Mouse (Mus musculus): Measurements from ENCODE around the gene Dock4. TPM values are rescaled to one million over a fixed set of nuclear protein-coding genes. Genes with fewer than 3 reads are reported as not detected.

The Dock4 gene
- polyA plus RNA-seq, 1 experiment from 2014 or later: 1.8 TPM

DNA sequence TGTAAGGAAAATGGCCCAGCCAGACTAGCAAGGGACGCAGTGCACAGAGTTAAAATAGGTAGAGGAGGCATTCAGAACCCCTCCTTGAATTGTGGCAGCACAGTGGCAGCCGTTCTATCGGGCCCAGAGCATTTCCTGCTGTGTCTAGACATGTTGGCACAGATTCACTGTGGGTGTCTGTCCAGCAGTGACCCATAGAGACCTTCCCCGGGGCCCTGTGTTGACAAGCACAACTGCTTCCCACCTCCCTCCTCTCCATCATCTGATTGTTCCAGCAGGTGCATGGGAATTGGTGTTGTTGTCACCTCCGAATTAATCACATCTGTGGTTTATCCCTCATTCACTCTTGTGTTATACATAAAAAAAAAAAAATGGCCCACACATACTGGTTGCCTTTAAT, 210.7 kb downstream of the Dock4 start:
- H3K4me1 ChIP-seq (replicated peaks; ENCODE audit: control insufficient read depth, insufficient read depth, low read length): no peaks in the 10 kb centered on the region
- no peaks in the 10 kb centered on the region for H3K27me3 ChIP-seq (replicated peaks; ENCODE audit: control insufficient read depth, insufficient read depth, low read length)
- WGBS: 79% methylated on average over 5 of the region's 5 CpGs
- H3K27ac ChIP-seq (ENCODE audit: low read depth, low read length): no peak overlapping the region
- no peaks in the 10 kb centered on the region for H3K36me3 ChIP-seq (ENCODE audit: control insufficient read depth, insufficient read depth)
- no peak for TF ChIP-seq CTCF (IDR thresholded peaks at IDR 0.05; ENCODE audit: low read depth)
- ATAC-seq: no peak
- no peak overlapping the region for H3K9ac ChIP-seq (ENCODE audit: low read depth, low read length)
- no peaks in the 10 kb centered on the region for H3K9me3 ChIP-seq (ENCODE audit: control insufficient read depth)
- H3K4me2 ChIP-seq (replicated peaks; ENCODE audit: low read depth): no peak overlapping the region
- H3K4me3 ChIP-seq (ENCODE audit: low read depth, low read length): no peak overlapping the region

DNA sequence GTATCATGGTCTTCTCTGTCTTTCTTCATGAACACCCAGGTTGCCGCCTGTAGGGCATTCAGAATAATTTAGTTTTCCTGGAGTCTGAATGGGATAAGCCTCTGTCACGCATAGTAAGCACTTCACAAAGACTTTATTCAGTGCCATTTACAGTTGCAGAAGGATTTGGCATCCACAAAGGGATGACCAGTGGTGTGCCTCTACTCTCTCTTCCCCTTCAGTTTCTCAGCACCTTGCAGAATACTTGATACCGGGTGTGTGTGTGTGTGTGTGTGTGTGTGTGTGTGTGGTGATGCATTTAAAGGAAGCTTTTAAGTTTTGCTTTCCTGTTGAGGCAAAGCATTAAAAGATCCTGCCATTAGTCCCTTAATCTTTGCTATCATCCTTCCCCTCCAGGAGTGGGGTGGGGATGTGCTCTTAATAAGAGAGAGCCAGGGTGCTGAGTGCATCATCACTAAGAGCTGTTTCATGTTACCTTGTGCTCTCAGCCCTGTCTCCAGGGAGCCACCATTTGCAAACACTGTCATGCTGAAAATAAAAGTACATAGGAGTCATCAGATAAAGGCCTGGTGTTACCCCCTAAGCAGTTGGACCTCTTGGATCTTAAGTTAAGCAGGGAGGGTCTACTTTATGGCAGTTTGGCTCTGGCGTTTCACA, 211.6 kb downstream of the Dock4 start:
- Histone ChIP-seq H3K4me2 (replicated peaks; ENCODE audit: low read depth) (no peak overlapping the region), H3K9ac (ENCODE audit: low read depth, low read length) (no peak overlapping the region), H3K9me3 (ENCODE audit: control insufficient read depth) (no peaks in the 10 kb centered on the region), H3K4me3 (ENCODE audit: low read depth, low read length) (no peak overlapping the region), H3K27me3 (replicated peaks; ENCODE audit: control insufficient read depth, insufficient read depth, low read length) (no peaks in the 10 kb centered on the region), H3K27ac (ENCODE audit: low read depth, low read length) (no peak overlapping the region), H3K4me1 (replicated peaks; ENCODE audit: control insufficient read depth, insufficient read depth, low read length) (no peaks in the 10 kb centered on the region), H3K36me3 (ENCODE audit: control insufficient read depth, insufficient read depth) (no peaks in the 10 kb centered on the region)
- 86% methylated on average over 4 of the region's 4 CpGs for WGBS
- no peak for TF ChIP-seq CTCF (IDR thresholded peaks at IDR 0.05; ENCODE audit: low read depth)
- ATAC-seq: no peak

DNA sequence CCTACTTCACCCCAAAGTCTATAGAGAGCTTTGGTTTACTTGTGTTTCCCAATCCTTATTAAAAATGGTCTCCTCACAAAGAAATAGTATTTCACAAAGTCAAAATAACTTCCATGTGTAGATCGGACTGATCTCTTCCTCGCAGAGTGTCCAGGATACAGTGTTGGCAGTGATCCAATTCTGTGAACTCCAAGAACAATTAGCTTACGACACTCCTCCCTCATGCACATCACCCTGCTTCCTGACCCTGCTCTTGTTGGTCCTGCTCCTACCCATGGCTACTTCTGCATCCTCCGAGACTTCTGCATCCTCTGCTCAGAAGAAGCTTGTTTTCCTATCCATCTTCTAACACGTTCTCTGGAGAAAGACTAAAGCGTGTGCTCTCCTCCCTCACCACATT, 213.9 kb downstream of the Dock4 start:
- no peak overlapping the region for H3K9ac ChIP-seq (ENCODE audit: low read depth, low read length)
- no peak overlapping the region for H3K4me2 ChIP-seq (replicated peaks; ENCODE audit: low read depth)
- ATAC-seq: no peak
- WGBS: 56% methylated on average over 6 of the region's 6 CpGs
- no peaks in the 10 kb centered on the region for H3K9me3 ChIP-seq (ENCODE audit: control insufficient read depth)
- H3K27ac ChIP-seq (ENCODE audit: low read depth, low read length): no peak overlapping the region
- H3K4me1 ChIP-seq (replicated peaks; ENCODE audit: control insufficient read depth, insufficient read depth, low read length): no peaks in the 10 kb centered on the region
- no peak overlapping the region for H3K4me3 ChIP-seq (ENCODE audit: low read depth, low read length)
- no peaks in the 10 kb centered on the region for H3K27me3 ChIP-seq (replicated peaks; ENCODE audit: control insufficient read depth, insufficient read depth, low read length)
- no peak for TF ChIP-seq CTCF (IDR thresholded peaks at IDR 0.05; ENCODE audit: low read depth)
- H3K36me3 ChIP-seq (ENCODE audit: control insufficient read depth, insufficient read depth): no peaks in the 10 kb centered on the region

DNA sequence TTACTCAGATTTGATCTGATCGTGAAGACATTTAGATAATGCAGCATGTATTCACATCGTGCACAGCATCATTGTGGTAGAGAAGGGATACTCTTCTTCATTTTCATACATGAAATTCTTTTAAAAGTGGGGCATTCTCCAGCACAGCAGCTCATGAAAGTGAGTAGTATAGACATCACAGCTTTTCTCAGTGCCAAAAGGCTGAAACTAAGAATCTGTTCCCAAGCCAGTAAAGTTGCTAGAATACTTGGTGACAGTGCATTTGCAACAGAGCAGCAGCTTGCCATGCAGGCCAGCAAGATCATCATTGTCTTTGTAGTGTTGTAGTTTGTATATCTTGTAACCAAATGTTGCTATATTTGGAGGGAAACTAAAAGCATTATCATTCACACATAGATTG, 223.7 kb downstream of the Dock4 start:
- Histone ChIP-seq H3K4me2 (replicated peaks; ENCODE audit: low read depth) (no peak overlapping the region), H3K9me3 (ENCODE audit: control insufficient read depth) (no peaks in the 10 kb centered on the region), H3K27ac (ENCODE audit: low read depth, low read length) (no peak overlapping the region), H3K4me1 (replicated peaks; ENCODE audit: control insufficient read depth, insufficient read depth, low read length) (no peaks in the 10 kb centered on the region), H3K4me3 (ENCODE audit: low read depth, low read length) (no peak overlapping the region), H3K9ac (ENCODE audit: low read depth, low read length) (no peak overlapping the region), H3K36me3 (ENCODE audit: control insufficient read depth, insufficient read depth) (no peaks in the 10 kb centered on the region), H3K27me3 (replicated peaks; ENCODE audit: control insufficient read depth, insufficient read depth, low read length) (no peaks in the 10 kb centered on the region)
- ATAC-seq: no peak
- WGBS: 85% methylated on average over 2 of the region's 2 CpGs
- no peak for TF ChIP-seq CTCF (IDR thresholded peaks at IDR 0.05; ENCODE audit: low read depth)

DNA sequence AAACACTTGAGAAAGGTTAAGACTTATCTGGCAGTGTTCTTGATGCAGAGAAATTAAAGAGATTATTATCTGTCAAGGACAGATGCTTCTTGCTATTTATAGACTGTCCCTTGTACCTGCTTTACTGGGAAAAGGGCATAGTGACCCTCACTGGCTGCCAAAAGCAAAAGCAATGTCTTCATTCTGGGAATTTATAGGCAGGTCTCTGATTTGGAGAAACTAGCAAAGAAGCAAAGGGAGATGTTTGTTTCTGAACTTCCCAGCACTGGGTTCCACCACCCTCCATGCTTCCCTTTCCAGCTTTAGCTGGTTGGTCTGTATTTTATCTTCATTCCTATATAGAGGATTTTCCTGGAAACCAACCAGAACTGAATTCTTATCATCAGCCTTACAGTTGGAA, 225.0 kb downstream of the Dock4 start:
- ATAC-seq: no peak
- no peaks in the 10 kb centered on the region for H3K4me1 ChIP-seq (replicated peaks; ENCODE audit: control insufficient read depth, insufficient read depth, low read length)
- TF ChIP-seq CTCF (IDR thresholded peaks at IDR 0.05; ENCODE audit: low read depth): no peak
- H3K9me3 ChIP-seq (ENCODE audit: control insufficient read depth): no peaks in the 10 kb centered on the region
- no peak overlapping the region for H3K9ac ChIP-seq (ENCODE audit: low read depth, low read length)
- no peaks in the 10 kb centered on the region for H3K36me3 ChIP-seq (ENCODE audit: control insufficient read depth, insufficient read depth)
- no peak overlapping the region for H3K4me2 ChIP-seq (replicated peaks; ENCODE audit: low read depth)
- no peaks in the 10 kb centered on the region for H3K27me3 ChIP-seq (replicated peaks; ENCODE audit: control insufficient read depth, insufficient read depth, low read length)
- H3K27ac ChIP-seq (ENCODE audit: low read depth, low read length): no peak overlapping the region
- no peak overlapping the region for H3K4me3 ChIP-seq (ENCODE audit: low read depth, low read length)

DNA sequence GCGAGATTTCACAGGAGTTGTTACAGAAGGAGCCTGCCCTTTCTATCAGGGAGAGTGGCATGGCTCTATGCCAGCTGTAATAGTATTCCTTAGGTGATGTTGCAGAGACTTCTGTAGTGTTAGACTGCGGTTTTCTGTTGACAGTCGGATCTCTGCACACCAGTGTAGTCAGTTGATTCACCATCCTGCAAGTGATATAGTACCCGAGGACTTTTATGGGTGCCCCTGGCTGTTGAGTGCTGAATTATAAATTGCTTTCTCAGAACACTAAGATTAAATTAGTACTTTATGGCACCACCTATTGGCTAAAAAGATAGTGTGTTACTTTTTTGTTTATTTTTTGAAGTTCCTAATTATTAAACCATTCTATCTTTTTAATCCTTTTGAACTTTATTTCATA, 234.0 kb downstream of the Dock4 start:
- Histone ChIP-seq H3K27ac (ENCODE audit: low read depth, low read length) (no peak overlapping the region), H3K4me3 (ENCODE audit: low read depth, low read length) (no peak overlapping the region), H3K9ac (ENCODE audit: low read depth, low read length) (no peak overlapping the region), H3K4me1 (replicated peaks; ENCODE audit: control insufficient read depth, insufficient read depth, low read length) (no peaks in the 10 kb centered on the region), H3K4me2 (replicated peaks; ENCODE audit: low read depth) (no peak overlapping the region), H3K27me3 (replicated peaks; ENCODE audit: control insufficient read depth, insufficient read depth, low read length) (no peaks in the 10 kb centered on the region), H3K36me3 (ENCODE audit: control insufficient read depth, insufficient read depth) (no peaks in the 10 kb centered on the region), H3K9me3 (ENCODE audit: control insufficient read depth) (no peaks in the 10 kb centered on the region)
- TF ChIP-seq CTCF (IDR thresholded peaks at IDR 0.05; ENCODE audit: low read depth): 0 out of 2 replicates have a peak, but pooled peaks have one; percentile 4
- no peak for ATAC-seq
- 73% methylated on average over 4 of the region's 4 CpGs for WGBS

DNA sequence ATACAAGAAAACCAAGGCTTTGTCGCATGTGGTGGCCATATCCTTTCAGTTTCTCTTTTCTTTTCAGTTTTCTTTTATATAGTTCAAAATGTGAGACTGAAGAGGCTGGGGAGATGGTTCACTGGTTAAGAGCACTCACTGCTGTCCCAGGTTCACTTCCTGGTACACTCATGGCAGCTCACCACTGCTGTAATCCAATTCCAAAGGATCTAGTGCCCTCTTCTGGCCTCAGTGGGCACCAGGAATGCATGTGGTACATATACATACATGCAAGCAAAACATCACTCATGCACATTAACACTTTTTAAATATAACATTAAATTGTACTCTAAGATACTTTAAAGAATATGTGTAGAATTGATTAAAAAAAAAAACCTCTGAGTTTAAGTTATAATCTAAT, 234.8 kb downstream of the Dock4 start:
- no peak overlapping the region for H3K9ac ChIP-seq (ENCODE audit: low read depth, low read length)
- H3K27ac ChIP-seq (ENCODE audit: low read depth, low read length): no peak overlapping the region
- 95% methylated on average over 1 of the region's 1 CpGs for WGBS
- H3K27me3 ChIP-seq (replicated peaks; ENCODE audit: control insufficient read depth, insufficient read depth, low read length): no peaks in the 10 kb centered on the region
- ATAC-seq: no peak
- H3K4me3 ChIP-seq (ENCODE audit: low read depth, low read length): no peak overlapping the region
- no peaks in the 10 kb centered on the region for H3K36me3 ChIP-seq (ENCODE audit: control insufficient read depth, insufficient read depth)
- no peaks in the 10 kb centered on the region for H3K4me1 ChIP-seq (replicated peaks; ENCODE audit: control insufficient read depth, insufficient read depth, low read length)
- no peak overlapping the region for H3K4me2 ChIP-seq (replicated peaks; ENCODE audit: low read depth)
- peak; percentile 77 for TF ChIP-seq CTCF (IDR thresholded peaks at IDR 0.05; ENCODE audit: low read depth)
- no peaks in the 10 kb centered on the region for H3K9me3 ChIP-seq (ENCODE audit: control insufficient read depth)
